Mouse (Mus musculus) liver, embryonic 14.5 days (tissue): ENCODE data around the gene Ntn1.

ENCODE experiments used
- CTCF ChIP-seq: IDR thresholded peaks from 2 replicates; pipeline ENCODE4 v1.5.1; 2016; ENCODE audit warnings: antibody characterized with exemption, low read depth, control low read depth
- EP300 ChIP-seq: IDR thresholded peaks from 2 replicates; pipeline ENCODE4 v1.6.1; 2016; ENCODE audit warnings: antibody characterized with exemption, low read depth

- TF ChIP-seq CTCF (no peak), EP300 (no peak)
Measured at GRCm38 (mm10) chr11:68214496-68215205, 186.0 kb downstream of the Ntn1 start.
